Mouse (Mus musculus) retina, postnatal 1 day (tissue): ENCODE results near the gene Supt20.
"Not testable (repeated sequence)": the region's sequence is repeated elsewhere in the genome, so short reads cannot be mapped to it uniquely, and the experiment has no call there.

Experiments
- DNase-seq: peaks from one replicate; pipeline ENCODE4 v3.0.0-alpha.2; 2012

Gene Supt20

DNA sequence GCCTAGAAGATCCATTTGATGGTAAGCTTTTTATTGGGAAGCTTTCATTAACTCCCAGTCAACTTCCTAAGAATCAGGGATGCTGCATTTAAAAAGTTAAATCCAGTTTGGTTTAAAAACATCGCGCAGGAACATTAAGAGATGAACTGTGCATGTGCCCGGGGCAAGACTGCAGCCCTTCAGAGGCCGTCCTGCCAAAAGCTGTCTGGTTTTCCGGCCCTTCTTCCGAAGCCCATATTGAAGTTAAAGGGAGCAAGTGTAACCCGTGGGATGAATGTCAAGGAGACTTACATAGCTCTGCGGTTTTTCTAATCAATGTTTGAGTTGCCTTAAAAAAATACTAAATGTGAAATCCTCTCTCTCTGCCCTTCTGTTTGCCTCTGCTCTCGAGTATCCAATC is 66.6 kb downstream of the Supt20 start:
- DNase-seq = no peak

DNA sequence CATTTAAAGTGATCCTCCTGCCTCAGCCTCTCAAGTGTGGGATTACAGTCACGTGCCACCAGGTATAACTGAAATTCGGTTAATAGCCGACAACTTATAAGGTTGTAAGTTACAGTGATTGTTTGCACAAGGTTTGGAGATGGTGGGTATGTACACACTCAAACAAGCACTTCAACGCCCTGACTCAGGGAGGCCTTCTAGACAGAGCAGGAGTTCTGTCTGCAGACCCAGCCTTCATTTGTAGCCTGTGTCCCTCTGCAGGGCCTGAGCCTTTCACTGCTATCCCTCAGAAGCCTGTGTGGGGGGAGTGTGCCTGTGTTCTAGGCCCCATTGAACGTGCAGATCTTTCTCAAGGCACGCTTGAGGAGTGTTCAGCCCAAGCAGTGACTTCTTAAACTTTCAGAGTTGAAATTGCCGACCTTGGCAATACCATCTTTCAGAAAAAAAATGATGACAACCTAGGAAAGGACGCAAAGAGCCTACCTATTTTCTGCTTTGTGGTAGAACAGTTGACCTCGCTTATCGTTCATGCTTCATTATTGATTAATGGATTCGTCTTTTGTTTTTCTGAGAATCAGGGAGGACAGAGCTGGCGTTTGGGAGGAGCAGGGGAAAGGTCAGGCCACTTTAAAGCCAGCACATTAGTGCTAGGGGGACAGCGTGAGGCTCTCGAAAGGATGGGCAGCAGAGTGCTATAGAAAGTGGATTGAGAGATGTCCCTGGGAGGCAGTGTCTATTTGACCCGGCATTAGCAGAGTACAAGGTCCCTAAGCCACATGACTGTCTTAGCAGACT is 67.9 kb downstream of the Supt20 start:
- no peak for DNase-seq

DNA sequence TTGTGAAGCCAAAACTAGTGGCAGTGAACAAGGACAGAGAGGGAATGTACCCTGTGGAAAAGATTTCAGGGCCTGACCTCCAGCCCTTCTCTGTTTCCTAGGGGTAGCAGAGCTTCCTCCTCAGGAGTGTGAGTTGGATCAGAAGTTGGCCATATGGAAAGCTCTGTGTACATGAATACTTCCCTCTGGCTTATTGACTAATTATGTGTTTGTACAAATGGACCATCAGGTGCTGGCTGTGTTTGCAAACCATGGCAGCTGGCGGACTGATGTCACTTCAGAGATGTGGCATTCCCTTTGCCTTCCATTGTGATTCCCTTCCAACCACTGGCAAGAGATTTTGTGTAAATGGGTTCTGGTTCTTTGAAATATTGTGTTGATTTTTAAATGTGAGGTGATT is 68.7 kb downstream of the Supt20 start:
- DNase-seq = no peak

DNA sequence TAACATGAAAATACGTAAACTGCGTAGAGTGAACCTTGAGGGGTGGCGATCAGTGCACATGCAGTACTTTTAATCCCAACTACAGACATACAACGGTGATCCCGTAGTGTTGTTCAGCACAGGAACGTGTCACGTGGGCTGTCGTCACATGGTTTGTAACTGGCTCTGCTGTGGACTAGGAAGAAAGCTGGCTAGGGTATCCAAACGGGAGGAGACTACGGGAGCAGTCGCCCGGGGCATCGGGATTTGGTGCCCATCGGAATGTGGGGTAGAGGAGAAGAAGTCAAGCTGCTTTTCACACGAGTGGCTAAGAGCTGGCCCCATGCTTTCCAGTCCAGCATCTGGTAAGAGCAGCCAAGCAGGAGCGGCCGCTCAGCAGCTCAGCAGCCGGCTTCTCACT is 71.8 kb downstream of the Supt20 start:
- peak; percentile 33 for DNase-seq

DNA sequence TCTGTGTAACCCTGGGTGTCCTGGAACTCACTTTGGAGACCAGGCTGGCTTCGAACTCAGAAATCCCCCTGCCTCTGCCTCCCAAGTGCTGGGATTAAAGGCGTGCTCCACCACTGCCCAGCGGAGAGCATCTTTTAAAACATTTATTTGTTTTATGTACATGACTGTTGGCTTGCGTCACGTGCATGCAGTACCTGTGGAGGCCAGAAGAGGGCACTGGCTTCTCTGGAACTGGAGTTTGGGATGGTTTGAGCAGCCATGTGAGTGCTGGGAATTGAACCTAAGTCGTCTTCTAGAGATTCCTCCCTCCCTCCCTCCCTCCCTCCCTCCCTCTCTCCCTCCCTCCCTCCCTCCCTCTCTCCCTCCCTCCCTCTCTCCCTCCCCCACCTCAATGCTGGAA is 72.9 kb downstream of the Supt20 start:
- not testable (repeated sequence) for DNase-seq

DNA sequence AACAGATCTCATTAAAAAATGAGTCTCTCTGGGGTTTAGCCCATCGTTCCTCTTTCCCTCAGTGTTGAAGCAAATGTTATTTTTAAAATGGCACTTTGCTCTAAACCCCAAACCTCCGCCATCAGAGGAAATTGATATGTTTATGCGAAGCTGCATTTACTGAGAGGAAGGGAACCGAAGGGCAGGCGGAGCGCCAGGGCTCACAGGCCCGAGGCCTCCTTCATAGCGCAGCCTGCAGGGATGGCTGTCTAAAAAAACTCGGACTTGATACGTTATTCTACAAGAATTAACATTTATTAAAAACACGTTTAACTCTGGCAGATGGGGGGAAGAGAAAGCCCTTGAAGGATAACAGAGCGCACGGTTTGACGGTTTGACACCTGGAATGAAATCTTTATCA is 73.4 kb downstream of the Supt20 start:
- DNase-seq = no peak

DNA sequence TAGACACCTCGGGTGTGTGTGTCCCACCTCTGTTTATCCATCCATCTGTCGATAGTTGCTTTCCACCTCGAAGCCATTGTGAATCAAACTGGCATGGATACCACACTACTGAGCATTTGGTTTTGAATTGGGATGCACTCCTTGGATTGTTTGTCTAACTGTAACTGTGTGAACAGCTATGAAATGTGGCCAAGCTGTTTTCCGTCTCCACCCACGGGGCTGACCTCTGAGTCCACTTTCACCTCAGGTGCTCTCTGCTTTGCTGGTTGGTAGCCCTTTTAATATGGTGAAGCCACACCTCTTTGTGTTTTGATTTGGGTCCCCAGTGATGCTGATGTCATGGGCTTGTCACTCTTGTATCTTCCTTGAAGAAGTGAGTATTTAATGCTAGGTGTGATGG is 74.2 kb downstream of the Supt20 start:
- DNase-seq = no peak

DNA sequence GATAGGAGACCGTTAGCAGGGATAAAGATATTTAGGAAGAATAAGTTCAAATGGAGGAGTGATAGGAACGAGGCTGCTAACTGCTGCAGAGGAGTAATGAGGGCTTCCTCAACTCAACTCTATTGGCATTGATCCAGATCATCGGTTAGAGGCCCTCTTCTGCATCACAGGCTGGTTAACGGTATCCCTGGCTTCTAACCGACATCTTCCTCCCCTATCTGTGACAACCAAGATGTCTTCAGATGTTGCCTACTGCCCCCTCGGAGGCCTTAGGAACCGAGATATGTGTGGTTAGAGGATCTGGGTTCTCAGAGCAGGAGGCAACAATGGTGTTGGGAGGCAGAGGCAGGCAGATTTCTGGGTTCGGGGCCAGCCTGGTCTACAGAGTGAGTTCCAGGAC is 76.0 kb downstream of the Supt20 start:
- DNase-seq = no peak

DNA sequence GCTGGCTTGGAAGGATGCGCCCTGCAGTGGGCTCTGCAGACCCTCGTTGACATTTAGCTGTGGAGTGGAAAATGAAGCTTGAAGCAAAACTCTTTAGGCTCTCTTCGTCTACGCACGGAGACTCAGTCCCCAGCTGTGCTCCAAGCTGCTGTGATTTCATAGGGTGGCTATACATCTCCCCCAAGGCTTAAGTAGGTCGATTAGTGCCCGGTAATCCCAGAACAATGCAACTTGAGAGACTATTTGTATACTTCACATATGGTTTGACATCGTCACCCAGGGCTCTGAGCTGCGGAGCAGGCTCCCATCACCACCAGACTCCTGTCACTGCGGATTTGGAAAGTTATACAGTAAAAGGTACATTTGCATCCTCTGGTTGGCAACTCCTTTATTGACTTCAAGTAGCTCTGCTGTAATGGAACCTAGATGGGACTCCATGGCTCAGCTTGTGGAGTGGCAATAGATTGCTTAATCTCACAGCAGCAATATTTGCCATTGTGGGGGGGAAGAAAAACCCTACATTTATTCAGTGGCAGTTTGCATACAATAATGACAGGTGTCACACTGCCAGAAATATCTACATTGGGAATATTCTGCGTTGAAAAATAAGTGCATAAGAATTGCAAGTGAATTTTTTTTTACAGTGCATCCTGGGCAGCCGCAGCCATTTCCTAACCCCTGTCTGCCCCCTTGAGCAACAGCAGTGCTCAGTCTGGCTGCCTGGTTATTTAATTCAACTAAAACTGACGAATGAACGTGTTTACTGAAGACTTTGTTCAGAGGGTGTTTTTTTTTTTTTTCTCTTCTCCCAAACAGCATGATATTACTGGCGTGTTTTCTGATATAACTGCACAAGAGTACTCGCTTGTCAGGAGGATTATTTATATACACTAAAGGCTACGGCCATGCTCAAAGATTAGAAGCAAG is 77.0 kb downstream of the Supt20 start:
- peak; percentile 68 for DNase-seq

DNA sequence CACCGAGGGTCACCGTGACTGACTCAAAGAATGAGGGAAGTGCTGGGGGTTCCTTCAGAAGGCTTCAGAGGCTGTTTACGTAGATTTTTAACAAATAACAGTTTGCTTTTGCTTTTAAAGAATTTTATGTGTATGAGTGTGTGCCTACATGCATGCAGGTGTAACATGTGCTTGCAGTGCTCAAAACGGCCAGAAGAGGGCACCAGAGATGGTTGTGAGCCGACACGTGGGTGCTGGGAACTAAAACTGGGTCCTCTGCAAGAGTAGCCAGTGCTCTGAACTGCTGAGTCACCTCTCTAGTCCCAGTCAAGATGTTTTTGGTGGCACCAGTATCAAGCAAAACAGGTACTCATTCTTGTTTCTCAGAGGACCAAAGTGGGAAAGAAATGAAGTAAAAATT is 81.0 kb downstream of the Supt20 start:
- DNase-seq = no peak

DNA sequence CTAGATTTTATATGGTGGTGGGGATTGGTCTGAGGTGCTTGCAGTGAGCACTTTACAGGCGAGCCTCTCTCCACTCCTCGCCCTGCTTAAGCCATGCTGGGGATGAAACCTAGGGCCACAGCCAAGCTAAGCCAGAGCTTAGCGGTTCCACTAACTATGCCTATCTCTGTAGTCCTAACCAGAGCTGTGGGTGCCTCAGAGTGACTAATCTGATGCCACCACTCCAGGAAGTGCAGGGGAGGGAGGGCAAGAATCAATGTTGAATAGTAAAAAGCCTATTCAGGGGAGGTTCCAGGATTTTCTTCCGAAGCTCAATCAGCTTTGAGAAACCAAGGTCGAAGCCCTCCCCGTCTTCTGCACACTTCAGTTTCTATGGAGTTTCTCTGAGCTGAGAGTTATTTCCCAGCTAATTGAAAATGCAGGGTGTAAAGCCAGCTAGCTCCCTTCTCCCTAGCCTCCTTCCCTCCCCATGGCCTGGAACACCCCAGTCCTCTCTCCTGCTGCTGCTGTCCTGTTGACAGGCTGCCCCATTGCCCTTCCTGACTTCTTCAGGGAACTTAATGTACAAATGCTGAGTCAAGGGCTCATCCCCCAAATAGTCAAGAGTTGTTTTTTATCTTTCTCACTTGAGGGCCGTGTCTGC is 83.5 kb downstream of the Supt20 start:
- DNase-seq = no peak
